Mouse (Mus musculus): ENCODE measurements around the gene Olfr1015. TPM values are rescaled to one million over a fixed set of nuclear protein-coding genes. Genes with fewer than 3 reads are reported as not detected.

The Olfr1015 gene
- not detected in 2 replicates for polyA plus RNA-seq (2012; rRNA removed)

- DNase-seq (ENCODE audit: low read depth, low spot score): no peak
Observed at GRCm38 (mm10) chr2:85781717-85782116, at the start of gene Olfr1015. Gene Olfr1015, plus strand, starts transcription at chr2:85782017.

- 79% methylated on average over 4 of the region's 4 CpGs for WGBS
- no peak for DNase-seq (ENCODE audit: low read depth, low spot score)
Observed at GRCm38 (mm10) chr2:85753822-85754221, 28.0 kb upstream of the Olfr1015 start.

GRCm38 (mm10) chr2:85762666-85763065 is 19.2 kb upstream of the Olfr1015 start, which contains the start of gene Olfr1012:
Gene Olfr1012, minus strand, starts transcription at chr2:85762766.
- DNase-seq (ENCODE audit: low read depth, low spot score): no peak
- 53% methylated on average over 1 of the region's 1 CpGs for WGBS

- DNase-seq (ENCODE audit: low read depth, low spot score): no peak
Observed at GRCm38 (mm10) chr2:85766798-85767197, 15.0 kb upstream of the Olfr1015 start, which contains the start of gene Olfr1013. Gene Olfr1013, plus strand, starts transcription at chr2:85767098.

- DNase-seq (ENCODE audit: low read depth, low spot score): no peak
Observed at GRCm38 (mm10) chr2:85772413-85772812, 9.4 kb upstream of the Olfr1015 start, which contains the start of gene Olfr1014. Gene Olfr1014, plus strand, starts transcription at chr2:85772713.

DNA sequence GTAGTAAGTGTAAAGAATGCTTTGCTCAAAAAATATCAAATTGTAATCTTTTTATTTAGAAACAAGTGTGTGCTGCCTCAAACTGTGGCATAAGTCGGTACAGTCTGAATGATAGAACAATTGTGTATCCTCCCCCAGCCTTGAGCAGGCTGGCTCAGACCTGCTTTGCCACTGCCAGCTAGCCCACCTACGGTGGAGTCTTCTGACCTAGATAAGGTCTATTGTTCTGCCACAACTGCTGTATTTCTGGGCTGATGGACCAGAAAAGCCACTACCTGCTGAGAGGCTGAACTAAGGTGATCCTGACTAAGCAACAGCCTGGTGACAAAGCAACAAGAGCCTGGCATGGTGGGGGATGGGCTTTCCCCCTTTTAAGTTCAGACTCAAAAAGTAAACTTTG is 10.5 kb downstream of the Olfr1015 start:
- 58% methylated on average over 2 of the region's 2 CpGs for WGBS
- DNase-seq (ENCODE audit: low read depth, low spot score): no peak

- 87% methylated on average over 2 of the region's 2 CpGs for WGBS
- no peak for DNase-seq (ENCODE audit: low read depth, low spot score)
Observed at GRCm38 (mm10) chr2:85802444-85802843, 20.6 kb downstream of the Olfr1015 start, which contains the start of gene Olfr1016. Gene Olfr1016, minus strand, starts transcription at chr2:85802544.

DNA sequence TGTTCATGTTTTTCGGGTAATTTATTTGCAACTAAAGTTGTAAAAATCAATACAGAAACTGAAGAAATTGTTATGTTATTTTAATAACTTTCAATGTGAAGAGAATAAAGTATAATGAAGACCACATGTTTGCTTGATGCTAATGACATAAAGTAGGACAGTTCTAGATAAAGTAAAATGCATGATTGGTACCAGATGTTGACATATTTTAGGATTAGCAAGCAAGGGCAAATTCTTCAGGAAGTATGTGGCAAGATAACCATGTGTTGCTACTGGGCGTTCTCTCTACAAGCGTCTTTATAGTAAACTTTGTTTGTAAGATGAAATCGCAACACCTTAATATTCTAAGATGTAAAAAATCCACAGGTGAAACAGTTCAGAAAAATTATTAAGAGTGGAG is 22.7 kb downstream of the Olfr1015 start:
- 85% methylated on average over 4 of the region's 4 CpGs for WGBS
- no peak for DNase-seq (ENCODE audit: low read depth, low spot score)

DNA sequence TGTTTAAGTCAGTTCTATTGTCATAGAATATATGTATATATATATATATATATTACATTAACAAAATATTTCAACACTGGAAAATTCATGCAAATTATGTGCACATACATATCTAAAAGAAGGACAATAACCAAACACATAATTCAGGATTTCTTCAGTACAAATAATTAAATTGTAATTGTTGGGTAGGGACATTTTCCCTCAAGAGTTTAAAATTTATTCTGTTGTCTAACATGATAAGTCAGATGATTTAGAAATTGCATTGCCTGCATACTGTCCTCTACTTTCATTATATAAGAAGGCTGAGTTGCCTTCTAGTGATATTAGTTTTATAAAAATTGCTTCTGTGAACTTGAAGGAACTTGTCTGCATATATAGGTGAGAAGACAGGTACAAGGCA is 36.4 kb downstream of the Olfr1015 start, which contains the start of gene Olfr1018:
Gene Olfr1018, plus strand, starts transcription at position 301 of the 400 bp plus-strand sequence.
- no peak for DNase-seq (ENCODE audit: low read depth, low spot score)

Other genes with a start within 250 kb of the Olfr1015 start
- not detected in 2 replicates for gene Olfr996, start 202.8 kb upstream of the Olfr1015 start, polyA plus RNA-seq (2012; rRNA removed)
- not detected in 2 replicates for gene Olfr998, start 193.1 kb upstream of the Olfr1015 start, polyA plus RNA-seq (2012; rRNA removed)
- not detected in 2 replicates for gene Olfr1000, start 170.1 kb upstream of the Olfr1015 start, polyA plus RNA-seq (2012; rRNA removed)
- gene Olfr1002, start 131.3 kb upstream of the Olfr1015 start, polyA plus RNA-seq (2012; rRNA removed): not detected in 2 replicates
- gene Olfr154, start 117.6 kb upstream of the Olfr1015 start, polyA plus RNA-seq (2012; rRNA removed): not detected in 2 replicates
- gene Olfr1006, start 103.2 kb upstream of the Olfr1015 start, polyA plus RNA-seq (2012; rRNA removed): not detected in 2 replicates
- not detected in 2 replicates for gene Olfr1008, start 92.6 kb upstream of the Olfr1015 start, polyA plus RNA-seq (2012; rRNA removed)
- not detected in 2 replicates for gene Olfr1009, start 66.6 kb upstream of the Olfr1015 start, polyA plus RNA-seq (2012; rRNA removed)
- not detected in 2 replicates for gene Olfr1012, start 19.3 kb upstream of the Olfr1015 start, polyA plus RNA-seq (2012; rRNA removed)
- gene Olfr1013, start 14.9 kb upstream of the Olfr1015 start, polyA plus RNA-seq (2012; rRNA removed): not detected in 2 replicates
- not detected in 2 replicates for gene Olfr1014, start 9.3 kb upstream of the Olfr1015 start, polyA plus RNA-seq (2012; rRNA removed)
- gene Olfr1016, start 20.5 kb downstream of the Olfr1015 start, polyA plus RNA-seq (2012; rRNA removed): not detected in 2 replicates
- not detected in 2 replicates for gene Olfr1018, start 36.5 kb downstream of the Olfr1015 start, polyA plus RNA-seq (2012; rRNA removed)
- gene Olfr1019, start 63.5 kb downstream of the Olfr1015 start, polyA plus RNA-seq (2012; rRNA removed): not detected in 2 replicates
- not detected in 2 replicates for gene Olfr1020, start 65.0 kb downstream of the Olfr1015 start, polyA plus RNA-seq (2012; rRNA removed)
- gene Olfr1022, start 86.6 kb downstream of the Olfr1015 start, polyA plus RNA-seq (2012; rRNA removed): not detected in 2 replicates
- not detected in 2 replicates for gene Olfr1023, start 103.6 kb downstream of the Olfr1015 start, polyA plus RNA-seq (2012; rRNA removed)
- not detected in 2 replicates for gene Olfr1024, start 123.0 kb downstream of the Olfr1015 start, polyA plus RNA-seq (2012; rRNA removed)
- gene Olfr1025-ps1, start 133.2 kb downstream of the Olfr1015 start, polyA plus RNA-seq (2012; rRNA removed): not detected in 2 replicates
- gene Olfr1026, start 139.5 kb downstream of the Olfr1015 start, polyA plus RNA-seq (2012; rRNA removed): not detected in 2 replicates
- not detected in 2 replicates for gene Olfr1028, start 168.4 kb downstream of the Olfr1015 start, polyA plus RNA-seq (2012; rRNA removed)
- gene Olfr1029, start 191.9 kb downstream of the Olfr1015 start, polyA plus RNA-seq (2012; rRNA removed): not detected in 2 replicates
- not detected in 2 replicates for gene Olfr1030, start 197.3 kb downstream of the Olfr1015 start, polyA plus RNA-seq (2012; rRNA removed)
- gene Olfr1031, start 208.3 kb downstream of the Olfr1015 start, polyA plus RNA-seq (2012; rRNA removed): not detected in 2 replicates
- not detected in 2 replicates for gene Olfr1032, start 223.5 kb downstream of the Olfr1015 start, polyA plus RNA-seq (2012; rRNA removed)
- gene Olfr1033, start 238.6 kb downstream of the Olfr1015 start, polyA plus RNA-seq (2012; rRNA removed): 0.12 and 0.34 TPM in 2 replicates

All from large intestine, adult 2 months (tissue).